Mouse (Mus musculus) kidney, adult 10 weeks (tissue): ENCODE results near the gene Olfr460. TPM values are rescaled to one million over a fixed set of nuclear protein-coding genes. Genes with fewer than 3 reads are reported as not detected.

Source experiments
- polyA plus RNA-seq: library from polyadenylated mRNA; stranded (reverse); fragments of 350-450 nt; fragmentation: Illumina TruSeq; extraction: RNeasy Lipid Tissue Mini Kit (QIAGEN cat#74804); gene quantifications from one replicate; pipeline ENCODE4 v1.2.3, GENCODE M21; 2014; ENCODE audit warnings: low read depth, low replicate concordance

Gene Olfr460
- not detected for polyA plus RNA-seq

GRCm38 (mm10) chr6:40569187-40569586, at the start of gene Olfr460:
Gene Olfr460, plus strand, starts transcription at chr6:40569487.

GRCm38 (mm10) chr6:40554950-40555349, 14.3 kb upstream of the Olfr460 start, which contains the start of gene Olfr461:
Gene Olfr461, minus strand, starts transcription at chr6:40555050.

GRCm38 (mm10) chr6:40585645-40586044, 16.4 kb downstream of the Olfr460 start, which contains the start of gene Clec5a:
Gene Clec5a, minus strand, starts transcription at chr6:40585821.

GRCm38 (mm10) chr6:40613260-40613852, 44.1 kb downstream of the Olfr460 start, which contains the start of gene Tas2r138:
Gene Tas2r138, minus strand, starts transcription at chr6:40613310.

Other genes with a start within 250 kb of the Olfr460 start
- gene Agk, start 244.3 kb upstream of the Olfr460 start, polyA plus RNA-seq: 18.6 TPM
- 12.9 TPM for gene E330009J07Rik, start 133.4 kb upstream of the Olfr460 start, polyA plus RNA-seq
- gene Wee2, start 130.4 kb upstream of the Olfr460 start, polyA plus RNA-seq: not detected
- 129 TPM for gene Ssbp1, start 98.1 kb upstream of the Olfr460 start, polyA plus RNA-seq
- not detected for gene Tas2r137, start 78.3 kb upstream of the Olfr460 start, polyA plus RNA-seq
- not detected for gene Tas2r108, start 76.0 kb upstream of the Olfr460 start, polyA plus RNA-seq
- gene Prss37, start 50.0 kb upstream of the Olfr460 start, polyA plus RNA-seq: not detected
- gene Olfr461, start 14.4 kb upstream of the Olfr460 start, polyA plus RNA-seq: not detected
- gene Clec5a, start 16.3 kb downstream of the Olfr460 start, polyA plus RNA-seq: 2.8 TPM
- not detected for gene Tas2r138, start 43.8 kb downstream of the Olfr460 start, polyA plus RNA-seq
- gene Mgam, start 59.3 kb downstream of the Olfr460 start, polyA plus RNA-seq: 104 TPM